Mouse (Mus musculus) liver, embryonic 18 days (tissue): ENCODE measurements around the gene Ctbp1. TPM values are rescaled to one million over a fixed set of nuclear protein-coding genes. Genes with fewer than 3 reads are reported as not detected.

Source experiments
- polyA plus RNA-seq: library from polyadenylated mRNA; depleted of rRNA; stranded (reverse); fragments of >200 nt; gene quantifications from 2 replicates; pipeline ENCODE4 v1.2.3, GENCODE M21; 2012; rRNA removed

The Ctbp1 gene
- 64.1 and 64.2 TPM in 2 replicates for polyA plus RNA-seq

GRCm38 (mm10) chr5:33274953-33275454, at the start of gene Ctbp1:
TSS of gene Ctbp1 (minus strand) at chr5:33274994.

GRCm38 (mm10) chr5:33218081-33218480, 56.7 kb downstream of the Ctbp1 start, which contains the start of gene Spon2:
TSS of gene Spon2 (minus strand) at chr5:33218455.

Other genes starting within 250 kb of the Ctbp1 start
- gene Slc5a1, start 170.8 kb downstream of the Ctbp1 start, polyA plus RNA-seq = 0.01 and 0.11 TPM in 2 replicates
- gene Spon2, start 56.5 kb downstream of the Ctbp1 start, polyA plus RNA-seq = 34.4 and 43.3 TPM in 2 replicates
- gene Maea, start 60.5 kb upstream of the Ctbp1 start, polyA plus RNA-seq = 52.1 and 58.6 TPM in 2 replicates
- 2.4 and 2.7 TPM in 2 replicates for gene Uvssa, start 103.6 kb upstream of the Ctbp1 start, polyA plus RNA-seq
- not detected in 2 replicates for gene Nkx1-1, start 159.0 kb upstream of the Ctbp1 start, polyA plus RNA-seq